Mouse (Mus musculus): ENCODE measurements at regions not wholly inside any gene's neighbourhood (a gene's known extent, or its start where the extent isn't known, plus 50 kb on each side); places are given as distances from the start of the nearest gene placed in this dataset.
"Not testable (repeated sequence)": the region's sequence is repeated elsewhere in the genome, so short reads cannot be mapped to it uniquely, and the experiment has no call there.

- Histone ChIP-seq H3K4me3 (ENCODE audit: low read depth, low read length) (no peak overlapping the region), H3K9me3 (ENCODE audit: low read length) (no peaks in the 10 kb centered on the region), H3K36me3 (ENCODE audit: insufficient read depth) (no peaks in the 10 kb centered on the region), H3K4me2 (ENCODE audit: low read depth) (no peak overlapping the region), H3K27ac (ENCODE audit: low read depth, low read length) (no peak overlapping the region), H3K27me3 (ENCODE audit: insufficient read depth, low read length) (no peaks in the 10 kb centered on the region), H3K9ac (no peak overlapping the region), H3K4me1 (ENCODE audit: insufficient read depth) (no peaks in the 10 kb centered on the region)
- 75% methylated on average over 2 of the region's 2 CpGs for WGBS
- DNase-seq (peak; percentile 4), ATAC-seq (no peak)
- no peak for TF ChIP-seq CTCF (IDR thresholded peaks at IDR 0.05; ENCODE audit: low read depth)
These were observed 88.3 kb upstream of the Tmem28 start for GRCm38 (mm10) chrX:99732526-99732925.

DNA sequence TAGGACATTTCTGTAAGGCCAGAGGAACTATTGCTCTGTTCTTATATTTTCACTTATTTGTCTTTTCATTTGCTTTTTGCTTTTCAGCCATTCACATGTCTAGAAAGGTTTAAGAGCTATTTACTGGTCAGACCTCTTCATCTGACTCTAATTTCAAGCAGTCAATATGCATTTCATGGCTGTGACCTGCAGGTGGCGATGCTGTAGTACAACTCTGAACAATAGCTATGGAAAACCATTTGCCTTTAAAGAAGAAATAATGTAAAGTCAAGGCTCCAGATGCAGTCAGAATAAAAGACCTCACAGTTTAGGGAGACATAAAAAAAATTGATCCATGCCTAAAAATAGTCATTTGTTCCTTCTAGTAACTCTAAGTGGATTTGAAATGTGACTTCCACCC, 95.7 kb upstream of the Tmem28 start:
- WGBS = 4% methylated on average over 1 of the region's 1 CpGs
- DNase-seq (peak; percentile 39), ATAC-seq (no peak)
- no peak overlapping the region for H3K27ac ChIP-seq (ENCODE audit: low read depth, low read length)
- H3K4me1 ChIP-seq (ENCODE audit: insufficient read depth) = no peaks in the 10 kb centered on the region
- peak; percentile 56 for TF ChIP-seq CTCF (IDR thresholded peaks at IDR 0.05; ENCODE audit: low read depth)
- H3K9ac ChIP-seq = no peak overlapping the region
- no peaks in the 10 kb centered on the region for H3K36me3 ChIP-seq (ENCODE audit: insufficient read depth)
- no peaks in the 10 kb centered on the region for H3K27me3 ChIP-seq (ENCODE audit: insufficient read depth, low read length)
- H3K4me3 ChIP-seq (ENCODE audit: low read depth, low read length) = no peak overlapping the region
- H3K4me2 ChIP-seq (ENCODE audit: low read depth) = no peak overlapping the region
- no peaks in the 10 kb centered on the region for H3K9me3 ChIP-seq (ENCODE audit: low read length)

DNA sequence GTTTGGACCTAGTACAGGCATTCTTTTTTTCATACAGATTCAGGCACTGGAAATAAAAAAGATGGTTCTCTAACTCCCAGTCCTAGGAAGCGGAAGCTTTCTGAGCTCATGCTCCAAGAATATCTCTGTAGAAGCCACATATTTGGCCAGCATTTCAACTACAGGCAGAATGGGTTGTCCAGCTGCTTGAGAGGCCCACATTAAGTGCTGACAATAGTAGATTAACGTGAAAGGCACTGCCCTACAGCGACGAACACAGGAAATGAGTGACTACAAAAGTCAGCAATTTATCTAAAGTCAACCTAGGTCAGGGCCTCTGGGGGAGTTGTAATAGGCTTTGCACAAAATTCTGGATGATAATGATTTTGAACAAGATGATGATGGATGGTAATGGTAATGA, 125.5 kb upstream of the Tmem28 start:
- ATAC-seq (no peak), DNase-seq (no peak)
- 85% methylated on average over 4 of the region's 4 CpGs for WGBS
- Histone ChIP-seq H3K27ac (ENCODE audit: low read depth, low read length) (no peak overlapping the region), H3K27me3 (ENCODE audit: insufficient read depth, low read length) (no peaks in the 10 kb centered on the region), H3K9me3 (ENCODE audit: low read length) (no peaks in the 10 kb centered on the region), H3K4me2 (ENCODE audit: low read depth) (no peak overlapping the region), H3K36me3 (ENCODE audit: insufficient read depth) (no peaks in the 10 kb centered on the region), H3K9ac (no peak overlapping the region), H3K4me3 (ENCODE audit: low read depth, low read length) (no peak overlapping the region), H3K4me1 (ENCODE audit: insufficient read depth) (no peaks in the 10 kb centered on the region)
- TF ChIP-seq CTCF (IDR thresholded peaks at IDR 0.05; ENCODE audit: low read depth) = no peak

GRCm38 (mm10) chrX:99690971-99691370, 129.8 kb upstream of the Tmem28 start:
- H3K9me3 ChIP-seq (ENCODE audit: low read length) = no peaks in the 10 kb centered on the region
- ATAC-seq = peak; percentile 40; the same call in 1 of the 2 replicates
- DNase-seq = no peak
- no peaks in the 10 kb centered on the region for H3K4me1 ChIP-seq (ENCODE audit: insufficient read depth)
- 65% methylated on average over 4 of the region's 4 CpGs for WGBS
- no peaks in the 10 kb centered on the region for H3K27me3 ChIP-seq (ENCODE audit: insufficient read depth, low read length)
- H3K4me2 ChIP-seq (ENCODE audit: low read depth) = no peak overlapping the region
- no peak overlapping the region for H3K4me3 ChIP-seq (ENCODE audit: low read depth, low read length)
- no peak overlapping the region for H3K27ac ChIP-seq (ENCODE audit: low read depth, low read length)
- H3K9ac ChIP-seq = no peak overlapping the region
- no peaks in the 10 kb centered on the region for H3K36me3 ChIP-seq (ENCODE audit: insufficient read depth)
- no peak for TF ChIP-seq CTCF (IDR thresholded peaks at IDR 0.05; ENCODE audit: low read depth)

GRCm38 (mm10) chrX:99689761-99690160, 131.1 kb upstream of the Tmem28 start:
- Histone ChIP-seq H3K36me3 (ENCODE audit: insufficient read depth) (no peaks in the 10 kb centered on the region), H3K4me1 (ENCODE audit: insufficient read depth) (no peaks in the 10 kb centered on the region), H3K9ac (no peak overlapping the region), H3K4me2 (ENCODE audit: low read depth) (no peak overlapping the region), H3K4me3 (ENCODE audit: low read depth, low read length) (no peak overlapping the region), H3K27ac (ENCODE audit: low read depth, low read length) (no peak overlapping the region), H3K27me3 (ENCODE audit: insufficient read depth, low read length) (no peaks in the 10 kb centered on the region), H3K9me3 (ENCODE audit: low read length) (no peaks in the 10 kb centered on the region)
- no peak for ATAC-seq
- no peak for TF ChIP-seq CTCF (IDR thresholded peaks at IDR 0.05; ENCODE audit: low read depth)
- 73% methylated on average over 4 of the region's 4 CpGs for WGBS
- DNase-seq = no peak

DNA sequence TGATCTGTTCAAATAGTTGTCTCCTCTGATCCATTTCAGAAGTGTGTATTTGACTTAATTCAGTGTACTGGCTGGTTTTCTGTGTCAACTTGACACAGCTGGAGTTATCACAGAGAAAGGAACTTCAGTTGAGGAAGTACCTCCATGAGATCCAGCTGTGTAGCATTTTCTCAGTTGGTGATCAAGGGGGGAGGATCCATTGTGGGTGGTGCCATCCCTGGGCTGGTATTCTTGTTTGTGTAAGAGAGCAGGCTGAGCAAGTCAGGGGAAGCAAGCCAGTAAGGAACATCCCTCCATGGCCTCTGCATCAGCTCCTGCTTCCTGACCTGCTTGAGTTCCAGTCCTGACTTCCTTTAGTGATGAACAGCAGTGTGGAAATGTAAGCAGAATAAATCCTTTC, 138.3 kb upstream of the Tmem28 start:
- H3K4me2 ChIP-seq (ENCODE audit: low read depth); H3K4me3 ChIP-seq (ENCODE audit: low read depth, low read length); H3K9ac ChIP-seq; H3K9me3 ChIP-seq (ENCODE audit: low read length); H3K27me3 ChIP-seq (ENCODE audit: insufficient read depth, low read length); H3K36me3 ChIP-seq (ENCODE audit: insufficient read depth); ATAC-seq; H3K4me1 ChIP-seq (ENCODE audit: insufficient read depth); DNase-seq; H3K27ac ChIP-seq (ENCODE audit: low read depth, low read length): not testable (repeated sequence)

- Histone ChIP-seq H3K36me3 (ENCODE audit: insufficient read depth) (no peaks in the 10 kb centered on the region), H3K27ac (ENCODE audit: low read depth, low read length) (no peak overlapping the region), H3K9ac (no peak overlapping the region), H3K4me2 (ENCODE audit: low read depth) (no peak overlapping the region), H3K4me3 (ENCODE audit: low read depth, low read length) (no peak overlapping the region), H3K4me1 (ENCODE audit: insufficient read depth) (no peaks in the 10 kb centered on the region), H3K27me3 (ENCODE audit: insufficient read depth, low read length) (no peaks in the 10 kb centered on the region), H3K9me3 (ENCODE audit: low read length) (no peaks in the 10 kb centered on the region)
- DNase-seq (no peak), ATAC-seq (no peak)
- 55% methylated on average over 2 of the region's 2 CpGs for WGBS
- no peak for TF ChIP-seq CTCF (IDR thresholded peaks at IDR 0.05; ENCODE audit: low read depth)
These were observed 153.2 kb upstream of the Tmem28 start for GRCm38 (mm10) chrX:99667596-99667995.

GRCm38 (mm10) chrX:99662566-99662965, 158.3 kb upstream of the Tmem28 start:
- Histone ChIP-seq H3K36me3 (ENCODE audit: insufficient read depth) (no peaks in the 10 kb centered on the region), H3K4me1 (ENCODE audit: insufficient read depth) (no peaks in the 10 kb centered on the region), H3K27ac (ENCODE audit: low read depth, low read length) (no peak overlapping the region), H3K9me3 (ENCODE audit: low read length) (no peaks in the 10 kb centered on the region), H3K27me3 (ENCODE audit: insufficient read depth, low read length) (no peaks in the 10 kb centered on the region), H3K4me2 (ENCODE audit: low read depth) (no peak overlapping the region), H3K9ac (no peak overlapping the region), H3K4me3 (ENCODE audit: low read depth, low read length) (no peak overlapping the region)
- TF ChIP-seq CTCF (IDR thresholded peaks at IDR 0.05; ENCODE audit: low read depth) = no peak
- WGBS = 89% methylated on average over 3 of the region's 3 CpGs
- ATAC-seq (no peak), DNase-seq (no peak)

Data from forebrain, postnatal 0 days (tissue).